10 mouse cellular contexts compared by ENCODE assay signal in genomic region chr1:89876346-89877072, GRCm38 (mm10). TPM values are rescaled to one million over a fixed set of nuclear protein-coding genes. Genes with fewer than 3 reads are reported as not detected.
DNase-seq lines count a peak whose midpoint lies in the region; ATAC-seq lines count a peak whose summit lies in the region.
"Had no signal": no experiment of that assay in that cellular context is flagged by ENCODE, and none has a peak within 500 bp of the region (broad histone marks: within the 10 kb centered on the region; RNA-seq: fewer than 3 reads in every experiment).

No protein-coding gene starts in this region.

- H3K9ac ChIP-seq in lung, embryonic 16.5 days (ENCODE audit: low read length) = no peak overlapping the region
- H3K9ac ChIP-seq: limb, embryonic 13.5 days had no signal

- peaks cover 3% of the 10 kb centered on the region; the same call in 1 of the 2 replicates for H3K4me1 ChIP-seq in lung, embryonic 16.5 days (replicated peaks; ENCODE audit: control insufficient read depth, insufficient read depth, low read length)

- no peaks in the 10 kb centered on the region for H3K9me3 ChIP-seq in lung, embryonic 16.5 days (ENCODE audit: control insufficient read depth, low read length)
- H3K9me3 ChIP-seq: limb, embryonic 13.5 days had no signal

- no peak overlapping the region for H3K4me3 ChIP-seq in lung, embryonic 16.5 days (ENCODE audit: low read length)
- H3K4me3 ChIP-seq: limb, embryonic 13.5 days had no signal

- no peak overlapping the region for H3K4me2 ChIP-seq in lung, embryonic 16.5 days (ENCODE audit: low read depth, low read length)
- H3K4me2 ChIP-seq: limb, embryonic 13.5 days had no signal

- no peak overlapping the region for H3K27ac ChIP-seq in lung, embryonic 16.5 days (ENCODE audit: low read length)
- H3K27ac ChIP-seq: limb, embryonic 13.5 days had no signal

- peak; percentile 79 for ATAC-seq in lung, embryonic 16.5 days (ENCODE audit: low read depth)

- peak; percentile 22 to 56 for DNase-seq in adrenal gland, adult (ENCODE audit: inconsistent age in 2 of 2, low spot score in 1 of 2)
- DNase-seq in adrenal gland, postnatal 4 days (ENCODE audit: low spot score in 2 of 2) = no peak
- peak; percentile 73 for DNase-seq in ZHBTc4 (ENCODE audit: low read depth, low spot score)
- peak; percentile 53 for DNase-seq in heart, postnatal 25 days (ENCODE audit: low spot score)
- DNase-seq in frontal cortex, postnatal 36 days (ENCODE audit: low spot score in 2 of 2) = no peak
- no peak for DNase-seq in cerebellum, postnatal 14 days
- no peak for DNase-seq in left cerebral cortex, adult 11 months (ENCODE audit: low spot score)

- no peaks in the 10 kb centered on the region for H3K36me3 ChIP-seq in lung, embryonic 16.5 days (ENCODE audit: control insufficient read depth, insufficient read depth, low read length)

- no peaks in the 10 kb centered on the region for H3K27me3 ChIP-seq in lung, embryonic 16.5 days (ENCODE audit: control insufficient read depth, insufficient read depth, low read depth, low read length)
- H3K27me3 ChIP-seq: limb, embryonic 13.5 days had no signal

- intact Hi-C loops in heart, postnatal 25 days (cut with DNase I) = no loop called here

- 22% methylated on average over 5 of the region's 5 CpGs for WGBS in lung, embryonic 16.5 days

RNA-seq across cellular contexts. Expression of gene Gbx2, which starts 54.5 kb away (rescaled TPM):
- not detected for total RNA-seq in adrenal gland, postnatal 4 days (2021)
- total RNA-seq in heart, postnatal 25 days (2021) = under 1 TPM in 1 of 2 experiments, not detected in 1; 0.22 TPM
- not detected in 2 replicates for polyA plus RNA-seq in lung, embryonic 16.5 days (2015; fragmentation: Nextera tagmentation; extraction: Ambion mirVana)
- polyA plus RNA-seq: stomach, embryonic 14.5 days had no signal

Comparison
In these comparisons a context has a peak if more than half of its experiments do, and no peak if none do; other contexts are left out.
1. DNase-seq: peak in adrenal gland, adult (2 of 2), ZHBTc4 (single experiment) and heart, postnatal 25 days (single experiment); none in adrenal gland, postnatal 4 days (0 of 2), frontal cortex, postnatal 36 days (0 of 2), cerebellum, postnatal 14 days (0 of 2) and left cerebral cortex, adult 11 months (single experiment).